Mouse (Mus musculus): Measurements from ENCODE around the gene Bcl2l12. TPM values are rescaled to one million over a fixed set of nuclear protein-coding genes. Genes with fewer than 3 reads are reported as not detected.
A peak's percentile ranks its signal among the peaks of the same experiment; 100 is the strongest.

Bcl2l12 gene
- polyA plus RNA-seq, 1 experiment from 2014 or later, result 83.2 TPM

- Histone ChIP-seq H3K9ac (peak overlapping the region; percentile 99; the same call in 1 of the 2 replicates), H3K4me2 (peak overlapping the region; percentile 67), H3K36me3 (peaks cover 43% of the 10 kb centered on the region), H3K4me3 (peak overlapping the region; percentile 97), H3K27me3 (no peaks in the 10 kb centered on the region), H3K27ac (no peak overlapping the region), H3K9me3 (no peaks in the 10 kb centered on the region), H3K4me1 (peaks cover 33% of the 10 kb centered on the region)
- WGBS, result 39% methylated on average over 3 of the region's 3 CpGs
- no peak for ATAC-seq (ENCODE audit: insufficient number of reproducible peaks, insufficient read depth, low FRiP score, low TSS enrichment, low read depth)
These were observed 13.7 kb downstream of the Bcl2l12 start for GRCm38 (mm10) chr7:44984833-44985164.

- ATAC-seq (ENCODE audit: insufficient number of reproducible peaks, insufficient read depth, low FRiP score, low TSS enrichment, low read depth), result no peak
- 0 out of 2 replicates have a peak overlapping the region, but pooled peaks have one; percentile 11 for H3K27ac ChIP-seq
- 67% methylated on average over 7 of the region's 7 CpGs for WGBS
- H3K27me3 ChIP-seq, result no peaks in the 10 kb centered on the region
- peak overlapping the region; percentile 97 for H3K4me3 ChIP-seq
- peak overlapping the region; percentile 67 for H3K4me2 ChIP-seq
- peaks cover 43% of the 10 kb centered on the region for H3K36me3 ChIP-seq
- H3K9ac ChIP-seq, result peak overlapping the region; percentile 99
- peaks cover 33% of the 10 kb centered on the region for H3K4me1 ChIP-seq
- no peaks in the 10 kb centered on the region for H3K9me3 ChIP-seq
These were observed 14.3 kb downstream of the Bcl2l12 start for GRCm38 (mm10) chr7:44983944-44984832.

DNA sequence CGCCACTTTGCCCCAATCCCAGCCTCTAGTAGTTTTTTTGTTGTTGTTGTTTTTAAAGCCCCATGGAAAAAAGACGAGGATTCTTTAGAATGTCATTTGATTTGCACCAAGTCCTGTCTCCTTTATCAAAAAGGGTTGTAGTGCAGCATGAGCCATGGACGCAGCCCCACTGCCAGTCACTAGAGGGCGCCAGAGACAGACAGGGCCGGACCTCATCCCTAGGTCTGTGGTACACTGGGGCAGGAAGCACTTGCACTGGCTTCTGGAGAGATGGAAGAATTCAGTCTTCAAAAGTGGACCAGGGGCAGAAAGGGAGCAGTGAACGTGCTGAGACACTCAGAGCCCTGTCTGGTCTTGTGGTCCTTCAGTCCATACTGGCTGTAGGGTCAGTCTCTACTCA is 15.4 kb downstream of the Bcl2l12 start:
- Histone ChIP-seq H3K9me3 (no peaks in the 10 kb centered on the region), H3K9ac (no peak overlapping the region), H3K36me3 (peaks cover 52% of the 10 kb centered on the region), H3K27me3 (no peaks in the 10 kb centered on the region), H3K27ac (no peak overlapping the region), H3K4me3 (peak overlapping the region; percentile 10; the same call in 1 of the 2 replicates), H3K4me2 (no peak overlapping the region), H3K4me1 (peaks cover 27% of the 10 kb centered on the region)
- ATAC-seq (ENCODE audit: insufficient number of reproducible peaks, insufficient read depth, low FRiP score, low TSS enrichment, low read depth), result no peak
- WGBS, result 34% methylated on average over 6 of the region's 6 CpGs

- WGBS, result 95% methylated on average over 8 of the region's 8 CpGs
- Histone ChIP-seq H3K36me3 (peaks cover 68% of the 10 kb centered on the region), H3K9ac (no peak overlapping the region), H3K4me1 (peaks cover 22% of the 10 kb centered on the region), H3K9me3 (no peaks in the 10 kb centered on the region), H3K27me3 (no peaks in the 10 kb centered on the region), H3K4me3 (no peak overlapping the region), H3K4me2 (no peak overlapping the region), H3K27ac (no peak overlapping the region)
- no peak for ATAC-seq (ENCODE audit: insufficient number of reproducible peaks, insufficient read depth, low FRiP score, low TSS enrichment, low read depth)
These were observed 17.0 kb downstream of the Bcl2l12 start for GRCm38 (mm10) chr7:44981539-44981938.

DNA sequence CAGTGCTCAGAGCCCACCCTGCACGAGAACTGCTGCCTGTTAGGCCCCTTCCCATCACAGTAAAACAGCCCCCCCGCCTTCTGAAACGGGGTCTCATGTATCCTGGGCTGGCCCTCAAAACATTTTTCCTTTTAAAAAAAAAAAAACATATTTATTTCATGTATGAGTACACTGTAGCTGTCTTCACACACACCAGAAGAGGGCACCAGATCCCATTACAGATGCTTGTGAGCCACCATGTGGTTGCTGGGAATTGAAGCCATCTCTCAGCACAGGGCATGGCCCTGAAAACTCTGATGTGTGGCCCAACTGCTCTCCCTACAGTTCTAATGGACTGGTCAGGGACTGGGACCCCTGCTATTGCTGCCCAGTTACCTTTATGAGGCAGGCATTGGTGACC is 20.2 kb downstream of the Bcl2l12 start:
- Histone ChIP-seq H3K9me3 (no peaks in the 10 kb centered on the region), H3K4me2 (no peak overlapping the region), H3K27ac (no peak overlapping the region), H3K4me1 (peaks cover 18% of the 10 kb centered on the region), H3K27me3 (no peaks in the 10 kb centered on the region), H3K4me3 (no peak overlapping the region), H3K36me3 (peaks cover 77% of the 10 kb centered on the region), H3K9ac (no peak overlapping the region)
- 90% methylated on average over 3 of the region's 3 CpGs for WGBS
- ATAC-seq (ENCODE audit: insufficient number of reproducible peaks, insufficient read depth, low FRiP score, low TSS enrichment, low read depth), result no peak

DNA sequence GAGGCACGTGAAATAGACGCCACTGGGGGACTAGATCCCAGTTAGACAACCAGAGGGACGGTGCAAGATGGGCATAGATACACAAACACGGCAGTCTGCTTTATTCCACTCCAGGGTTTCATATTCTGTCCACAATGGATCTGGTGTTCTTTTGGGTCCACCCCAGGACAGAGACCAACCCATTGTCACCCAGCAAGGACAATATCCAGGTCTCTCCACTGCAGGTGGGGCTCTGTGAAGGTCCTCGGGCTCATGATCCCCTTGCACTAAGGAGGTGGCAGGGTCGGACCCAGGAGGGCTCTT is 23.4 kb downstream of the Bcl2l12 start:
- no peak for ATAC-seq (ENCODE audit: insufficient number of reproducible peaks, insufficient read depth, low FRiP score, low TSS enrichment, low read depth)
- peaks cover 32% of the 10 kb centered on the region for H3K4me1 ChIP-seq
- peaks cover 50% of the 10 kb centered on the region for H3K36me3 ChIP-seq
- H3K4me2 ChIP-seq, result peak overlapping the region; percentile 79
- 19% methylated on average over 6 of the region's 6 CpGs for WGBS
- peak overlapping the region; percentile 32; the same call in 1 of the 2 replicates for H3K9ac ChIP-seq
- H3K27me3 ChIP-seq, result no peaks in the 10 kb centered on the region
- peak overlapping the region; percentile 60 for H3K4me3 ChIP-seq
- peak overlapping the region; percentile 69 for H3K27ac ChIP-seq
- H3K9me3 ChIP-seq, result no peaks in the 10 kb centered on the region

- WGBS, result 1% methylated on average over 22 of the region's 22 CpGs
- no peak for ATAC-seq (ENCODE audit: insufficient number of reproducible peaks, insufficient read depth, low FRiP score, low TSS enrichment, low read depth)
These were observed 24.0 kb downstream of the Bcl2l12 start, which contains the start of gene Cpt1c for GRCm38 (mm10) chr7:44974383-44975116. Gene Cpt1c, minus strand, starts transcription at chr7:44974851.

DNA sequence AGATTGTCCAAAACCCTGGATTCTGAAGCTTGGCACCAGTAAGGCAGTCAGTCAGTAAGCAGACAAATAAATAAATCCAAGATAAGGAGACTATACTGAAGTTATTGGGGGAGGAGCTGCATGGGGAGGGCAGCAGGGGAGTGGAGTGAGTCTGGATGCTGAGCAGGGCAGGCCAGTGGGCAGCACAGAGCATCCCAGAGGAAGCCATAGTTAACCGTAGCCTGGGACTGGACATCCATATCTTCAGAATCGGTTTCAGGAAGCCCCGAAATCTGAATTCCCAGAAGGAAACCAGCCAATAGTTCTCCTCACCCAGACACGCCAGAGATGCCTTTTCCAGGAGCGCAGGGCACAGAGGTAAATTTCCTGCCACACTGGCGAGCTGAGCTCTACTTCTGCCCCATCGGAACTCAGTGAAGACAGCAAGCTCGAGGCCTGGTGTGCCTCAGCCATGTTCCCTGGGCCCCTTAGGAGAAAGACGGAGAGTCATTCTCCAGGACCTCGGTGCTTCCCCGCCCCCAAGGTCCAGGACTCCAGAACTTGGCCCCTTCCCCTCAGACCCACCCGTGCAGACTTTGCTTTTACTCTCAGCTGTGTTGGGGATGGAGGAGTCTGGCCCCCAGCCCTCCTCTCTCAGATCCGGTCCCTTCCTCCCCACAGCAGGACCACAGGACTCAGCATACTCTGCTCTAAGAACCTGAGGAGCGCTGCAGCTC is 24.9 kb downstream of the Bcl2l12 start:
- WGBS, result 34% methylated on average over 14 of the region's 14 CpGs
- H3K27ac ChIP-seq, result peak overlapping the region; percentile 92

More at GRCm38 (mm10) chr7:44974383-44975116, 24.0 kb downstream of the Bcl2l12 start, which contains the start of gene Cpt1c:
- Histone ChIP-seq H3K27me3 (no peaks in the 10 kb centered on the region), H3K9me3 (no peaks in the 10 kb centered on the region), H3K4me2 (peak within 1 kb of the TSS; percentile 79), H3K9ac (peak within 1 kb of the TSS; percentile 77), H3K4me3 (peak within 1 kb of the TSS; percentile 60), H3K4me1 (peaks cover 35% of the 10 kb centered on the region), H3K27ac (peak within 1 kb of the TSS; percentile 92), H3K36me3 (peaks cover 44% of the 10 kb centered on the region)

DNA sequence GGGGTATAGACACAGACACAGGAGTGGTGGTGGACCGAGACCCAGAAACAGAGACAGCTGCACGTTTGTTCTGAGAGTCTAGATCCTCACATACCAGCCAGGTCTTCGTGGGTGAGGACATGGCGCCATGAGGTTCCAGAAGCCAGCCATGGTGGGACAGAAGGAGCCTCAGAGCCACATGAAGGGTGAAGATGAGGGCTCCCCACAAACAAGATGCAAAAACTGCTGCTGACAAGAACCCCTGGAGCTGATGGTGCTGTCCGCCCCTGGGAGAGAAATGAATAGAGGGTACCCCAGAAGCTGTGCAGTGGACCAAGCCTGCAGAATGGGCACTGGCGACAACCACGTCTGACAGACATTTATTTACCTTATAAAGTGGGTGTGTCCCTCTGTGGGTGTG is 27.4 kb downstream of the Bcl2l12 start:
- Histone ChIP-seq H3K4me2 (peak overlapping the region; percentile 75), H3K9me3 (no peaks in the 10 kb centered on the region), H3K27ac (peak overlapping the region; percentile 91), H3K27me3 (no peaks in the 10 kb centered on the region), H3K4me1 (peaks cover 35% of the 10 kb centered on the region), H3K36me3 (peaks cover 29% of the 10 kb centered on the region), H3K9ac (peak overlapping the region; percentile 77), H3K4me3 (peak overlapping the region; percentile 54)
- no peak for ATAC-seq (ENCODE audit: insufficient number of reproducible peaks, insufficient read depth, low FRiP score, low TSS enrichment, low read depth)
- WGBS, result 74% methylated on average over 7 of the region's 7 CpGs

More for the DNA sequence above, 24.9 kb downstream of the Bcl2l12 start:
- Histone ChIP-seq H3K9me3 (no peaks in the 10 kb centered on the region), H3K27me3 (no peaks in the 10 kb centered on the region), H3K9ac (peak overlapping the region; percentile 77), H3K36me3 (peaks cover 35% of the 10 kb centered on the region), H3K4me1 (peaks cover 35% of the 10 kb centered on the region), H3K4me2 (peak overlapping the region; percentile 79), H3K4me3 (peak overlapping the region; percentile 60)
- ATAC-seq (ENCODE audit: insufficient number of reproducible peaks, insufficient read depth, low FRiP score, low TSS enrichment, low read depth), result no peak

DNA sequence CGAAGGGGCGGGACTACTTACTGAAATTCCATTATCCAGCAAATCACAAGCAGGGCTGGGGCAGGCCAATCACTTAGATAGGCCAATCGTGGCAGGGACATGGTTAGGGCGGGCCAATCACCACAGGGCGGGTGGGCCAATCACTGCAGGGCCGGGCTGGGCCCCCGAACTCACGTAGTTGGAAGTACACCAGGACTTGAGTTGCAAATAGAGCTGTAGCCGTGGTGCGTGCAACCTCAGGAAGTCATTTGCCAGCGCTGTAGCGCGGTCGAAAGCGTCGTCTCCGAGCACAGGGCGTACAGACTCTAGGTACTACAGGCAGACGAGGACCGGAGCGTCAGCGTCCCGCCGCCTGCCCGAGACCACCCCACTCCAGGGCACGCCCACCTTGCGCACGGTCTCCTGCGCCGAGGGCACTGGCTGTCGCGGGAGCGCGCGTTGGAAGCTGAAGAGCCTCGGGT is 28.3 kb downstream of the Bcl2l12 start:
- peak; percentile 94 for ATAC-seq (ENCODE audit: insufficient number of reproducible peaks, insufficient read depth, low FRiP score, low TSS enrichment, low read depth)
- Histone ChIP-seq H3K4me3 (peak overlapping the region; percentile 54), H3K9me3 (no peaks in the 10 kb centered on the region), H3K9ac (peak overlapping the region; percentile 77), H3K4me2 (peak overlapping the region; percentile 75), H3K4me1 (peaks cover 32% of the 10 kb centered on the region), H3K27ac (peak overlapping the region; percentile 91), H3K27me3 (no peaks in the 10 kb centered on the region), H3K36me3 (peaks cover 29% of the 10 kb centered on the region)
- WGBS, result under 1% methylated on average over 36 of the region's 36 CpGs

GRCm38 (mm10) chr7:44966638-44967037 is 31.9 kb downstream of the Bcl2l12 start:
- Histone ChIP-seq H3K9me3 (no peaks in the 10 kb centered on the region), H3K27me3 (no peaks in the 10 kb centered on the region), H3K27ac (no peak overlapping the region), H3K4me2 (no peak overlapping the region), H3K9ac (no peak overlapping the region), H3K4me1 (peaks cover 13% of the 10 kb centered on the region), H3K4me3 (no peak overlapping the region), H3K36me3 (peaks cover 57% of the 10 kb centered on the region)
- WGBS, result 76% methylated on average over 15 of the region's 15 CpGs
- no peak for ATAC-seq (ENCODE audit: insufficient number of reproducible peaks, insufficient read depth, low FRiP score, low TSS enrichment, low read depth)

Data from embryonic facial prominence, embryonic 13.5 days (tissue).